Mouse (Mus musculus) small intestine, adult 2 months (tissue): ENCODE data around the gene Reln.

Experiments used
- CTCF ChIP-seq: fragments of 200-500 bp; IDR thresholded peaks from 2 replicates; pipeline ENCODE4 v1.5.1; 2012; ENCODE audit warnings: low read depth, mild to moderate bottlenecking, control low read depth, inconsistent platforms, low read length, moderate library complexity, mixed read lengths; ENCODE audit not compliant: insufficient replicate concordance, insufficient read length; ENCODE audit errors: extremely low read depth
- POLR2A ChIP-seq: fragments of 200-500 bp; IDR thresholded peaks from 2 replicates; pipeline ENCODE4 v1.6.1; 2012; ENCODE audit warnings: low read depth, mild to moderate bottlenecking, control low read depth, inconsistent platforms, low read length, moderate library complexity

DNA sequence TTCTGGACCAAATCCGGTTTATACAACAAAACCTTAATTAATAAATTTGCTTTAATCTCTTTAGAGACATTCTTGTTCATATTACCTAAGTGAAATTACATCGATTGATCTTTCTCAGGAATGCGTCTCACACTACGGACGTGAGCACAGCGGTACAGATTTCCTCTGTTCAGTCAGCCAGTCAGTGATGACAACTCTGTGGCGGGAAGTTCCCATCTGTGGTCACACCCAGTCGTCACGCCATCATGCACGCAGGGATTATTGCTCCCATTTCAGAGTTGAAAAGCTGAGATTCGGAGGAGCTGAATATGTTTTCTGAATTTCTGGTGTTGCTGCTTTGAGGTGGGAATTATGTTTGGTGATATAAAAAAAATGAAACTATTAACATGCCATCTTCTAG lies 316.1 kb downstream of the Reln start:
- TF ChIP-seq CTCF (no peak), POLR2A (no peak)
